Mouse (Mus musculus): ENCODE measurements around the gene Defb22. TPM values are rescaled to one million over a fixed set of nuclear protein-coding genes. Genes with fewer than 3 reads are reported as not detected.

The Defb22 gene
- polyA plus RNA-seq, 1 experiment from 2014 or later: not detected

GRCm38 (mm10) chr2:152436983-152437860 lies 52.7 kb downstream of the Defb22 start:
- H3K4me1 ChIP-seq (ENCODE audit: insufficient read depth): peaks cover 4% of the 10 kb centered on the region
- ATAC-seq (peak; percentile 87), DNase-seq (peak; percentile 83)
- TF ChIP-seq EP300 (IDR thresholded peaks at IDR 0.05; ENCODE audit: low read depth): no peak
- peak; percentile 95 for TF ChIP-seq CTCF (IDR thresholded peaks at IDR 0.05; ENCODE audit: low read depth)
- peak overlapping the region; percentile 27; the same call in 1 of the 2 replicates for H3K4me3 ChIP-seq (ENCODE audit: low read depth, low read length)
- H3K9me3 ChIP-seq (ENCODE audit: low read length): no peaks in the 10 kb centered on the region
- H3K27ac ChIP-seq (ENCODE audit: low read depth): no peak overlapping the region
- no peaks in the 10 kb centered on the region for H3K36me3 ChIP-seq (replicated peaks; ENCODE audit: insufficient read depth, low read length)
- no peaks in the 10 kb centered on the region for H3K27me3 ChIP-seq (ENCODE audit: insufficient read depth, low read length)
- peak overlapping the region; percentile 69 for H3K4me2 ChIP-seq (ENCODE audit: low read depth, low read length)
- WGBS (ENCODE audit: insufficient replicate concordance): 4% methylated on average over 23 of the region's 23 CpGs
- no peak overlapping the region for H3K9ac ChIP-seq (replicated peaks)

- Histone ChIP-seq H3K4me3 (ENCODE audit: low read depth, low read length) (no peak overlapping the region), H3K9ac (replicated peaks) (no peak overlapping the region), H3K36me3 (replicated peaks; ENCODE audit: insufficient read depth, low read length) (no peaks in the 10 kb centered on the region), H3K4me2 (ENCODE audit: low read depth, low read length) (no peak overlapping the region), H3K4me1 (ENCODE audit: insufficient read depth) (peaks cover 4% of the 10 kb centered on the region), H3K27ac (ENCODE audit: low read depth) (no peak overlapping the region), H3K9me3 (ENCODE audit: low read length) (no peaks in the 10 kb centered on the region), H3K27me3 (ENCODE audit: insufficient read depth, low read length) (no peaks in the 10 kb centered on the region)
- ATAC-seq: no peak
- no peak for TF ChIP-seq CTCF (IDR thresholded peaks at IDR 0.05; ENCODE audit: low read depth)
- no peak for TF ChIP-seq EP300 (IDR thresholded peaks at IDR 0.05; ENCODE audit: low read depth)
- WGBS (ENCODE audit: insufficient replicate concordance): 58% methylated on average over 7 of the region's 7 CpGs
- DNase-seq: no peak
Measured at GRCm38 (mm10) chr2:152436405-152436901, 53.5 kb downstream of the Defb22 start.

Other genes with a start within 250 kb of the Defb22 start
- 7.8 and 8.3 TPM in 2 replicates for gene Tbc1d20, start 196.3 kb downstream of the Defb22 start, polyA plus RNA-seq (2015; fragmentation: Nextera tagmentation; extraction: Ambion mirVana)
- gene Rbck1, start 157.5 kb downstream of the Defb22 start, polyA plus RNA-seq (2015; fragmentation: Nextera tagmentation; extraction: Ambion mirVana): 30.2 and 31.0 TPM in 2 replicates
- 4.1 and 5.5 TPM in 2 replicates for gene Trib3, start 146.1 kb downstream of the Defb22 start, polyA plus RNA-seq (2015; fragmentation: Nextera tagmentation; extraction: Ambion mirVana)
- not detected in 2 replicates for gene Nrsn2, start 113.5 kb downstream of the Defb22 start, polyA plus RNA-seq (2015; fragmentation: Nextera tagmentation; extraction: Ambion mirVana)
- 1.2 and 1.3 TPM in 2 replicates for gene Sox12, start 92.1 kb downstream of the Defb22 start, polyA plus RNA-seq (2015; fragmentation: Nextera tagmentation; extraction: Ambion mirVana)
- 6.4 and 7.4 TPM in 2 replicates for gene Zcchc3, start 75.1 kb downstream of the Defb22 start, polyA plus RNA-seq (2015; fragmentation: Nextera tagmentation; extraction: Ambion mirVana)
- gene 6820408C15Rik, start 74.6 kb downstream of the Defb22 start, polyA plus RNA-seq (2015; fragmentation: Nextera tagmentation; extraction: Ambion mirVana): 0.13 and 0.42 TPM in 2 replicates
- not detected in 2 replicates for gene Defb23, start 25.5 kb downstream of the Defb22 start, polyA plus RNA-seq (2015; fragmentation: Nextera tagmentation; extraction: Ambion mirVana)
- gene Defb20, start 13.1 kb downstream of the Defb22 start, polyA plus RNA-seq (2015; fragmentation: Nextera tagmentation; extraction: Ambion mirVana): not detected in 2 replicates
- gene Defb26, start 21.6 kb upstream of the Defb22 start, polyA plus RNA-seq (2015; fragmentation: Nextera tagmentation; extraction: Ambion mirVana): not detected in 2 replicates
- gene Defb28, start 28.1 kb upstream of the Defb22 start, polyA plus RNA-seq (2015; fragmentation: Nextera tagmentation; extraction: Ambion mirVana): not detected in 2 replicates
- not detected in 2 replicates for gene Defb29, start 50.0 kb upstream of the Defb22 start, polyA plus RNA-seq (2015; fragmentation: Nextera tagmentation; extraction: Ambion mirVana)
- gene Gm17416, start 79.2 kb upstream of the Defb22 start, polyA plus RNA-seq (2015; fragmentation: Nextera tagmentation; extraction: Ambion mirVana): not detected in 2 replicates
- not detected in 2 replicates for gene Defb21, start 82.6 kb upstream of the Defb22 start, polyA plus RNA-seq (2015; fragmentation: Nextera tagmentation; extraction: Ambion mirVana)
- gene Defb19, start 90.2 kb upstream of the Defb22 start, polyA plus RNA-seq (2015; fragmentation: Nextera tagmentation; extraction: Ambion mirVana): not detected in 2 replicates
- not detected in 2 replicates for gene Defb45, start 109.3 kb upstream of the Defb22 start, polyA plus RNA-seq (2015; fragmentation: Nextera tagmentation; extraction: Ambion mirVana)
- not detected in 2 replicates for gene Defb36, start 114.2 kb upstream of the Defb22 start, polyA plus RNA-seq (2015; fragmentation: Nextera tagmentation; extraction: Ambion mirVana)
- gene Defb25, start 132.9 kb upstream of the Defb22 start, polyA plus RNA-seq (2015; fragmentation: Nextera tagmentation; extraction: Ambion mirVana): 0.49 TPM in 1 of 2 replicates, not detected in the other
- 0.81 and 1.6 TPM in 2 replicates for gene Rem1, start 136.8 kb upstream of the Defb22 start, polyA plus RNA-seq (2015; fragmentation: Nextera tagmentation; extraction: Ambion mirVana)
- gene H13, start 179.3 kb upstream of the Defb22 start, polyA plus RNA-seq (2015; fragmentation: Nextera tagmentation; extraction: Ambion mirVana): 61.0 and 63.8 TPM in 2 replicates
- 12.8 TPM in 2 replicates for gene Mcts2, start 196.9 kb upstream of the Defb22 start, polyA plus RNA-seq (2015; fragmentation: Nextera tagmentation; extraction: Ambion mirVana)
- 39.7 and 40.4 TPM in 2 replicates for gene Id1, start 246.1 kb upstream of the Defb22 start, polyA plus RNA-seq (2015; fragmentation: Nextera tagmentation; extraction: Ambion mirVana)